Mouse (Mus musculus): ENCODE data around the gene Sec23ip. TPM values are rescaled to one million over a fixed set of nuclear protein-coding genes. Genes with fewer than 3 reads are reported as not detected.

The Sec23ip gene
- polyA plus RNA-seq, 1 experiment from 2014 or later, result 41.0 TPM

DNA sequence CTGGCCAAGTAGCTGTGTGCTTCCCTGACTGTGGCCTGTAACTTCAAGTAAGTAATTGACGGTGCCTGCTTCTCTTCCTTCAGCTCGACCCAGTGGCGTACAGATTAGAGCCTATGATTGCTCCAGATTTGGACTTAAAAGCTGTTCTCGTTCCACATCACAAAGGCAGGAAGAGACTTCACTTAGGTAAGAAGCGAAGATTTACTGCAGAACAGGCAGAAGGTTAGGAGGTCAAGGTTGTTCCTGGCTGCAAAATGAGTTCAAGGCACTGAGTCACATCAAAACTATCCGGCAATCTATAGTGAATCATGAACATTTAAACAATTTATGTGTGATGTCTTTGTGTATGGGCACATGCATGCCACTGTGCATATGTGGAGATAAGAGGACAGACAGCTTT, 32.5 kb downstream of the Sec23ip start:
- WGBS, result 86% methylated on average over 6 of the region's 6 CpGs
- Histone ChIP-seq H3K27ac (ENCODE audit: low read depth) (no peak overlapping the region), H3K27me3 (ENCODE audit: insufficient read depth, low read length) (no peaks in the 10 kb centered on the region), H3K4me3 (ENCODE audit: low read depth, low read length) (no peak overlapping the region), H3K36me3 (ENCODE audit: insufficient read depth) (peaks cover 90% of the 10 kb centered on the region), H3K4me2 (no peak overlapping the region), H3K4me1 (ENCODE audit: insufficient read depth) (no peaks in the 10 kb centered on the region), H3K9me3 (ENCODE audit: low read depth, low read length) (no peaks in the 10 kb centered on the region), H3K9ac (no peak overlapping the region)
- no peak for ATAC-seq (ENCODE audit: insufficient read depth)
- no peak for DNase-seq
- TF ChIP-seq CTCF (IDR thresholded peaks at IDR 0.05; ENCODE audit: low read depth), result no peak

DNA sequence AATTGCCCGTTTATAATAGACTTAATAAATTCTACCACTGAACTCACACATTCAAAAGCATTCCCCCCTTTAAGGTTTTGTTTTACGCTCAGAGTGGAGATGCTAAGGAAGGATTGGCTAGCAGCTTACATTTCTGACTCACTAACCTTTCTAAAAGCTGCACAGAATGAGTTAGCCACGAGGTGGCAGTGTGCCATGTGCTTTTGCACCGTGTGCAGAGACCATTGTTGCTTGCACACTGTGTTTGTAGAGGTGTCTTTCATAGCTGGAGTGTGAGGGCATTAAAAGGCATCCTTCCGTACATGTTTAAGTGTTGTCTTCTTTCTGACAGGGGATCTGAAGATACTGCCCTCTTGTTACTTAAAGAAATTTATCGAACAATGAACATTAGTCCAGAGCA, 34.6 kb downstream of the Sec23ip start:
- Histone ChIP-seq H3K36me3 (ENCODE audit: insufficient read depth) (peaks cover 87% of the 10 kb centered on the region), H3K27me3 (ENCODE audit: insufficient read depth, low read length) (no peaks in the 10 kb centered on the region), H3K9me3 (ENCODE audit: low read depth, low read length) (no peaks in the 10 kb centered on the region), H3K4me2 (no peak overlapping the region), H3K27ac (ENCODE audit: low read depth) (no peak overlapping the region), H3K4me3 (ENCODE audit: low read depth, low read length) (no peak overlapping the region), H3K4me1 (ENCODE audit: insufficient read depth) (no peaks in the 10 kb centered on the region), H3K9ac (no peak overlapping the region)
- peak; percentile 56; the same call in 1 of the 2 replicates for ATAC-seq (ENCODE audit: insufficient read depth)
- DNase-seq, result peak; percentile 88
- WGBS, result 46% methylated on average over 6 of the region's 6 CpGs
- TF ChIP-seq CTCF (IDR thresholded peaks at IDR 0.05; ENCODE audit: low read depth), result peak; percentile 81

GRCm38 (mm10) chr7:128781846-128782245, 37.1 kb downstream of the Sec23ip start:
- Histone ChIP-seq H3K9me3 (ENCODE audit: low read depth, low read length) (no peaks in the 10 kb centered on the region), H3K4me1 (ENCODE audit: insufficient read depth) (no peaks in the 10 kb centered on the region), H3K36me3 (ENCODE audit: insufficient read depth) (peaks cover 86% of the 10 kb centered on the region), H3K27ac (ENCODE audit: low read depth) (no peak overlapping the region), H3K9ac (no peak overlapping the region), H3K27me3 (ENCODE audit: insufficient read depth, low read length) (no peaks in the 10 kb centered on the region), H3K4me2 (no peak overlapping the region), H3K4me3 (ENCODE audit: low read depth, low read length) (no peak overlapping the region)
- WGBS, result 90% methylated on average over 3 of the region's 3 CpGs
- ATAC-seq (ENCODE audit: insufficient read depth) (no peak), DNase-seq (no peak)
- TF ChIP-seq CTCF (IDR thresholded peaks at IDR 0.05; ENCODE audit: low read depth), result no peak

- H3K9me3 ChIP-seq (ENCODE audit: low read depth, low read length), result no peaks in the 10 kb centered on the region
These were observed 45.3 kb downstream of the Sec23ip start for GRCm38 (mm10) chr7:128790045-128790444.

DNA sequence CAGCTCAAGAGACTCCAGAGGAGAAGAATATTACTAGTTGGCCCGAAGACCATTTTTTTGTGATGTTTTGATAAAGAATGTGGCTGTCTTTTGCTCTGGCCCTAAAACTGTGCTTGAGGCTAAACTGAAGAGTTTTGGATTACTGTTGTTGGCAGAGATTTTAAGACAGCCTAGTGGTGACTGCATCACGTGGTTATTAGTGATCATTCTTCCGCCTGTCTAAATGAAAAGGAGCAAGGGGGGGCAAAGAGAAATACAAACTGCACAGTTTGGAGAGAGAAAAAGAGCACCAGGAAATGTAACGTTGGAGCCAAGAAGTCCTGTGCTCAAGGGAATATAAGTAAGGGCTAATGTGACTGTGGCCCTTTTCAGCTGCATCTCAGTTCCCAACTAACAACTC, 48.7 kb downstream of the Sec23ip start:
- Histone ChIP-seq H3K4me2 (no peak overlapping the region), H3K27ac (ENCODE audit: low read depth) (no peak overlapping the region), H3K4me1 (ENCODE audit: insufficient read depth) (no peaks in the 10 kb centered on the region), H3K9me3 (ENCODE audit: low read depth, low read length) (no peaks in the 10 kb centered on the region), H3K9ac (no peak overlapping the region), H3K36me3 (ENCODE audit: insufficient read depth) (no peaks in the 10 kb centered on the region), H3K4me3 (ENCODE audit: low read depth, low read length) (no peak overlapping the region), H3K27me3 (ENCODE audit: insufficient read depth, low read length) (no peaks in the 10 kb centered on the region)
- ATAC-seq (ENCODE audit: insufficient read depth), result no peak
- no peak for TF ChIP-seq CTCF (IDR thresholded peaks at IDR 0.05; ENCODE audit: low read depth)
- no peak for DNase-seq
- 58% methylated on average over 4 of the region's 4 CpGs for WGBS

More at GRCm38 (mm10) chr7:128790045-128790444, 45.3 kb downstream of the Sec23ip start:
- H3K36me3 ChIP-seq (ENCODE audit: insufficient read depth), result peaks cover 17% of the 10 kb centered on the region; the same call in 1 of the 2 replicates
- ATAC-seq (ENCODE audit: insufficient read depth) (no peak), DNase-seq (no peak)
- no peaks in the 10 kb centered on the region for H3K4me1 ChIP-seq (ENCODE audit: insufficient read depth)
- H3K4me2 ChIP-seq, result no peak overlapping the region
- no peak overlapping the region for H3K9ac ChIP-seq
- H3K27me3 ChIP-seq (ENCODE audit: insufficient read depth, low read length), result no peaks in the 10 kb centered on the region
- no peak overlapping the region for H3K4me3 ChIP-seq (ENCODE audit: low read depth, low read length)
- 70% methylated on average over 4 of the region's 4 CpGs for WGBS
- TF ChIP-seq CTCF (IDR thresholded peaks at IDR 0.05; ENCODE audit: low read depth), result no peak
- no peak overlapping the region for H3K27ac ChIP-seq (ENCODE audit: low read depth)

DNA sequence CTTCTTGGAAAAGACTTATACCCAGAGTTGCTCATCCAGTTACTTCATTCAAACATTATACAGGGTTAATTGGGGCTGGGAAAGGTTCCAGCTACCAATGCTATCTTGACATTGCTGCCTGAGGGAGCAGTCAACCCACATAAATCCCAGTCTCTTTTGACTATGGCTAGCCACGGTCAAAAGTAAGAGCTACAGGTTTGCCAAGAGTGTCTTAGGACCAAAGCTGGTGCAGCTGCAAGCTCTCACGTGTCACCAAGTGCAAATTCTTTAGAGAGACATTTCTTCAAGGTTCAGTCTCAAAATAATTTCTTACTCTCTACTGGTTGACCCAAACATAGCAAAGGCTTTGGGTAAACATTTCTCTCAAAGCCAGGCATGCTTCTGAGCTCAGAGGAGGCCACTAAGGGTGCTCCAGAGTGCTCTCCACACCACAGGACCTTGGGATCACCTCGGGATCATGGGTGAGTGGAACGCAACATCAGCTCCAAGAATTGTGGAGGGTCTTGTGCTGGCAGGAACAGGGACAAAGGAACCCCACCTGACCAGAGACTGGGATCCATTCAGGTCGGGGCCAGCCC, 80.3 kb downstream of the Sec23ip start:
- Histone ChIP-seq H3K9me3 (ENCODE audit: low read depth, low read length) (no peaks in the 10 kb centered on the region), H3K27ac (ENCODE audit: low read depth) (no peak overlapping the region), H3K4me1 (ENCODE audit: insufficient read depth) (no peaks in the 10 kb centered on the region), H3K4me3 (ENCODE audit: low read depth, low read length) (no peak overlapping the region), H3K36me3 (ENCODE audit: insufficient read depth) (no peaks in the 10 kb centered on the region), H3K4me2 (no peak overlapping the region), H3K9ac (no peak overlapping the region), H3K27me3 (ENCODE audit: insufficient read depth, low read length) (no peaks in the 10 kb centered on the region)
- DNase-seq (peak; percentile 53), ATAC-seq (ENCODE audit: insufficient read depth) (no peak)
- no peak for TF ChIP-seq CTCF (IDR thresholded peaks at IDR 0.05; ENCODE audit: low read depth)
- WGBS, result 60% methylated on average over 5 of the region's 5 CpGs

GRCm38 (mm10) chr7:128832455-128833081, 87.8 kb downstream of the Sec23ip start:
- Histone ChIP-seq H3K27ac (ENCODE audit: low read depth) (no peak overlapping the region), H3K4me1 (ENCODE audit: insufficient read depth) (no peaks in the 10 kb centered on the region), H3K4me3 (ENCODE audit: low read depth, low read length) (no peak overlapping the region), H3K27me3 (ENCODE audit: insufficient read depth, low read length) (no peaks in the 10 kb centered on the region), H3K9me3 (ENCODE audit: low read depth, low read length) (no peaks in the 10 kb centered on the region), H3K9ac (no peak overlapping the region), H3K4me2 (no peak overlapping the region), H3K36me3 (ENCODE audit: insufficient read depth) (no peaks in the 10 kb centered on the region)
- ATAC-seq (ENCODE audit: insufficient read depth) (no peak), DNase-seq (no peak)
- TF ChIP-seq CTCF (IDR thresholded peaks at IDR 0.05; ENCODE audit: low read depth), result no peak
- 68% methylated on average over 12 of the region's 12 CpGs for WGBS
